Mouse (Mus musculus) heart, adult 11 months (tissue): Measurements from ENCODE around the gene Lpgat1.

ENCODE experiments used
- DNase-seq: peaks from one replicate; pipeline ENCODE4 v3.0.0; 2022

Gene Lpgat1

GRCm38 (mm10) chr1:191806740-191807139 is 89.1 kb downstream of the Lpgat1 start:
- no peak for DNase-seq

GRCm38 (mm10) chr1:191807979-191808378 is 90.3 kb downstream of the Lpgat1 start:
- no peak for DNase-seq

- no peak for DNase-seq
These were observed 91.1 kb downstream of the Lpgat1 start for GRCm38 (mm10) chr1:191808688-191809223.

- DNase-seq: no peak
These were observed 94.1 kb downstream of the Lpgat1 start for GRCm38 (mm10) chr1:191811774-191812173.

GRCm38 (mm10) chr1:191812949-191813691 is 95.5 kb downstream of the Lpgat1 start:
- DNase-seq: no peak

- no peak for DNase-seq
These were observed 96.6 kb downstream of the Lpgat1 start for GRCm38 (mm10) chr1:191814240-191814639.

- DNase-seq: peak; percentile 90
These were observed 97.3 kb downstream of the Lpgat1 start for GRCm38 (mm10) chr1:191814935-191815334.

GRCm38 (mm10) chr1:191816596-191816995 is 99.0 kb downstream of the Lpgat1 start:
- DNase-seq: no peak

GRCm38 (mm10) chr1:191817418-191818144 is 99.9 kb downstream of the Lpgat1 start:
- peak; percentile 98 for DNase-seq

GRCm38 (mm10) chr1:191818145-191818631 is 100.6 kb downstream of the Lpgat1 start:
- DNase-seq: peak; percentile 92

- no peak for DNase-seq
These were observed 101.4 kb downstream of the Lpgat1 start for GRCm38 (mm10) chr1:191819026-191819425.

- no peak for DNase-seq
These were observed 103.3 kb downstream of the Lpgat1 start for GRCm38 (mm10) chr1:191820951-191821325.

GRCm38 (mm10) chr1:191821326-191822091 is 103.9 kb downstream of the Lpgat1 start, which contains the start of gene Nek2:
TSS of gene Nek2 (plus strand) at chr1:191821444.
- peak; percentile 100 for DNase-seq

- no peak for DNase-seq
These were observed 111.5 kb downstream of the Lpgat1 start for GRCm38 (mm10) chr1:191829124-191829523.

GRCm38 (mm10) chr1:191833396-191833795 is 115.8 kb downstream of the Lpgat1 start:
- no peak for DNase-seq
